Mouse (Mus musculus): ENCODE results near the gene Aplf. TPM values are rescaled to one million over a fixed set of nuclear protein-coding genes. Genes with fewer than 3 reads are reported as not detected.

Gene Aplf
- polyA plus RNA-seq, 2 experiments = 9.5 to 16.5 TPM

DNA sequence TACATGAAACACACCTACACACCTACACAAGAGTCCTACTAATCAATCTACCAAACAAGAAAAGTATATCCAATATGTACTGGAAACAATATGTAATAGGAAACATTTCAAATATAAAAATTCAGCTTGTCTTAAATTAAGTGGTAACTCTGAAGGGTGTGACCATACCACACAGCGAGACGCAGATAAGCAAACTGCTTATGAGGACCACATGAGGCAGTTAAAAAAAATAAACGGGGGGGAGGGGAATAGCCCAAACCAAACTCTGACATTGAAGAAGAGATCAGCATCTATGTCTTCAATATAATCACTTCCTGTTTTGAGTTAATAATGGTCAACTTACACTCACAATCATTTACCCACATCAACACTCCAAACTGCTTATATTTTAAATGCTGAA is 3.3 kb downstream of the Aplf start:
- H3K4me2 ChIP-seq (ENCODE audit: low read depth) = peak overlapping the region; percentile 70
- DNase-seq (ENCODE audit: low read depth in 3 of 3, low spot score in 3 of 3) (peak in 2 of 3 experiments; percentile 55 to 60), ATAC-seq (ENCODE audit: insufficient read depth) (no peak)
- no peaks in the 10 kb centered on the region for H3K27me3 ChIP-seq (ENCODE audit: control insufficient read depth, insufficient read depth, low read length)
- no peaks in the 10 kb centered on the region; the same call in 1 of the 2 replicates for H3K9me3 ChIP-seq (ENCODE audit: control insufficient read depth, low read length)
- WGBS (ENCODE audit: insufficient replicate concordance) = 3% methylated on average over 3 of the region's 3 CpGs
- H3K36me3 ChIP-seq (replicated peaks; ENCODE audit: control insufficient read depth, insufficient read depth, low read depth) = peaks cover 3% of the 10 kb centered on the region; the same call in 1 of the 2 replicates
- H3K4me1 ChIP-seq (replicated peaks; ENCODE audit: control insufficient read depth in 2 of 2, insufficient read depth in 2 of 2, low read length in 1 of 2) = peaks cover 32 to 34% of the 10 kb centered on the region in 2 experiments
- no peak for TF ChIP-seq CTCF (IDR thresholded peaks at IDR 0.05; ENCODE audit: low read depth)
- TF ChIP-seq EP300 (IDR thresholded peaks at IDR 0.05; ENCODE audit: low read depth) = peak; percentile 72
- H3K9ac ChIP-seq (replicated peaks) = peak overlapping the region; percentile 49
- H3K4me3 ChIP-seq (ENCODE audit: insufficient read depth in 1 of 2, low read depth in 2 of 2, low read length in 2 of 2) = peak overlapping the region in 1 of 2 experiments; percentile 25; a peak in 2 of 4 replicates
- H3K27ac ChIP-seq = peak overlapping the region; percentile 70

DNA sequence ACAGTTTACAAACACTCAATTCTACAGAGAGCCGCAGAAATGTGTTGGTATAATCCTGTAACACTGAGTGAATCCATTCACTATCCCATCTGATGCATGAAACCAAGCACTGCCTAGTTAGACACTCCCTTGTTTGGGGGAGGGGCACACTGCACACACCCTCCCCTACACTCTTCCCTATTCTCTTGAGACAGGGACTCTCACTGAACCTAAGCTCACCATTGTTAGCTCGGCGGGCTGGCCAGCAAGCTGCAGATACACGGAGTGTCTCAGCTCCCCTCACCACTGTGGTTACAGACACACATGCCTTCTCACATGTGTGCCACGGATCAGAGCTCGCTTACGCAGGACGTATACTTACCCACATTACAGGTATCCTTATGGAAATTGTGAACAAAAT is 4.2 kb downstream of the Aplf start:
- Histone ChIP-seq H3K4me3 (ENCODE audit: insufficient read depth in 1 of 2, low read depth in 2 of 2, low read length in 2 of 2) (no peak overlapping the region), H3K27ac (peak overlapping the region; percentile 70), H3K4me2 (ENCODE audit: low read depth) (peak overlapping the region; percentile 70), H3K9ac (replicated peaks) (peak overlapping the region; percentile 49), H3K27me3 (ENCODE audit: control insufficient read depth, insufficient read depth, low read length) (no peaks in the 10 kb centered on the region), H3K36me3 (replicated peaks; ENCODE audit: control insufficient read depth, insufficient read depth, low read depth) (peaks cover 3% of the 10 kb centered on the region; the same call in 1 of the 2 replicates), H3K9me3 (ENCODE audit: control insufficient read depth, low read length) (no peaks in the 10 kb centered on the region; the same call in 1 of the 2 replicates), H3K4me1 (replicated peaks; ENCODE audit: control insufficient read depth in 2 of 2, insufficient read depth in 2 of 2, low read length in 1 of 2) (peaks cover 29 to 32% of the 10 kb centered on the region in 2 experiments)
- WGBS (ENCODE audit: insufficient replicate concordance) = 66% methylated on average over 8 of the region's 8 CpGs
- DNase-seq (ENCODE audit: low read depth in 3 of 3, low spot score in 3 of 3) (no peak), ATAC-seq (ENCODE audit: insufficient read depth) (no peak)
- TF ChIP-seq EP300 (IDR thresholded peaks at IDR 0.05; ENCODE audit: low read depth) = no peak
- TF ChIP-seq CTCF (IDR thresholded peaks at IDR 0.05; ENCODE audit: low read depth) = no peak

DNA sequence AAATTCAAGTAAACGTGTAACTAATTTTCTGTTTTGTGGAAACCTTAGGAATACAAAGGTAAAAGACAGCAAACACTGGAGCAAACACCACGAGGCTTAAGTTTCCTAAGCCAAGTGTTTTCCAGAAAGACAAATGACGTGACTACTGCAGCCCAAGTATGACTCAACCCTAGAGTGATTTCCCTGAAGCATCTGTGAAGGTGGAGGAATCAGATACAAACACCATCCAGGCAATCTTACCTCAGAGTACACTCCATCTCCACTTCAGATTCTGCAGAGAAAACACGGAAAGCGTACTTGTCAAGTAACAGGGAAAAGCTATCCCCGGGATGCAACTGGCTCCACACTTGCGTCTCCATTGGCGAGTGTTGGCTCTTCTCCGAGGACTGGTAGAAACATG is 8.5 kb downstream of the Aplf start:
- Histone ChIP-seq H3K36me3 (replicated peaks; ENCODE audit: control insufficient read depth, insufficient read depth, low read depth) (peaks cover 3% of the 10 kb centered on the region; the same call in 1 of the 2 replicates), H3K9ac (replicated peaks) (no peak overlapping the region), H3K4me3 (ENCODE audit: insufficient read depth in 1 of 2, low read depth in 2 of 2, low read length in 2 of 2) (no peak overlapping the region), H3K27me3 (ENCODE audit: control insufficient read depth, insufficient read depth, low read length) (no peaks in the 10 kb centered on the region), H3K4me2 (ENCODE audit: low read depth) (no peak overlapping the region), H3K4me1 (replicated peaks; ENCODE audit: control insufficient read depth in 2 of 2, insufficient read depth in 2 of 2, low read length in 1 of 2) (peaks cover 26 to 31% of the 10 kb centered on the region in 2 experiments), H3K9me3 (ENCODE audit: control insufficient read depth, low read length) (no peaks in the 10 kb centered on the region; the same call in 1 of the 2 replicates), H3K27ac (no peak overlapping the region)
- DNase-seq (ENCODE audit: low read depth in 3 of 3, low spot score in 3 of 3) = no peak
- WGBS (ENCODE audit: insufficient replicate concordance) = 82% methylated on average over 9 of the region's 9 CpGs
- TF ChIP-seq CTCF (IDR thresholded peaks at IDR 0.05; ENCODE audit: low read depth) (no peak), EP300 (IDR thresholded peaks at IDR 0.05; ENCODE audit: low read depth) (no peak)
- ATAC-seq (ENCODE audit: insufficient read depth) = no peak

DNA sequence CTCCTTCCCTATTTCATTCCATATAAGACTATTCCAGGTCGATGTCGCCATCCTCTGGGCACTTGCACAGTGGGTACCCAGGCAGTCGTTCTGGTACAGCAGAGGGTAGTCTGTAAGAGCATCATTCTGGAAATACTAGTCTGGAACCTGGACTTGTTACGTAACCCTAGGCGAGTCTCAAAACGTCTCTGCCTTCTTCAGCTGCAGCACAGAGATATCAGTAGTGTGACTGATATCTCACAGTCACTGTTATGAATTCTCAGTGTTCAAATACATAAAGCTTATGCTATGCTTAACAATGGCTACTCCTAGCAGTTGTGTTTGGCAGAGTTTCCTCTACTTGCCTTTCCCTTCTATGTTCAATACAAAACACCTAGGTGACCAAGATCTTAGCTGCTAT is 9.8 kb downstream of the Aplf start:
- H3K36me3 ChIP-seq (replicated peaks; ENCODE audit: control insufficient read depth, insufficient read depth, low read depth) = peaks cover 9% of the 10 kb centered on the region
- peak overlapping the region; percentile 75 for H3K27ac ChIP-seq
- peak; percentile 85 for ATAC-seq (ENCODE audit: insufficient read depth)
- no peaks in the 10 kb centered on the region for H3K27me3 ChIP-seq (ENCODE audit: control insufficient read depth, insufficient read depth, low read length)
- DNase-seq (ENCODE audit: low read depth in 3 of 3, low spot score in 3 of 3) = peak; percentile 58 to 66 (median 65)
- TF ChIP-seq EP300 (IDR thresholded peaks at IDR 0.05; ENCODE audit: low read depth) (peak; percentile 86), CTCF (IDR thresholded peaks at IDR 0.05; ENCODE audit: low read depth) (0 out of 2 replicates have a peak, but pooled peaks have one; percentile 13)
- H3K4me3 ChIP-seq (ENCODE audit: insufficient read depth in 1 of 2, low read depth in 2 of 2, low read length in 2 of 2) = peak overlapping the region in 1 of 2 experiments; percentile 24; a peak in 1 of 4 replicates
- no peaks in the 10 kb centered on the region; the same call in 1 of the 2 replicates for H3K9me3 ChIP-seq (ENCODE audit: control insufficient read depth, low read length)
- peaks cover 15 to 22% of the 10 kb centered on the region in 2 experiments for H3K4me1 ChIP-seq (replicated peaks; ENCODE audit: control insufficient read depth in 2 of 2, insufficient read depth in 2 of 2, low read length in 1 of 2)
- 24% methylated on average over 6 of the region's 6 CpGs for WGBS (ENCODE audit: insufficient replicate concordance)
- H3K4me2 ChIP-seq (ENCODE audit: low read depth) = peak overlapping the region; percentile 46
- peak overlapping the region; percentile 50 for H3K9ac ChIP-seq (replicated peaks)

DNA sequence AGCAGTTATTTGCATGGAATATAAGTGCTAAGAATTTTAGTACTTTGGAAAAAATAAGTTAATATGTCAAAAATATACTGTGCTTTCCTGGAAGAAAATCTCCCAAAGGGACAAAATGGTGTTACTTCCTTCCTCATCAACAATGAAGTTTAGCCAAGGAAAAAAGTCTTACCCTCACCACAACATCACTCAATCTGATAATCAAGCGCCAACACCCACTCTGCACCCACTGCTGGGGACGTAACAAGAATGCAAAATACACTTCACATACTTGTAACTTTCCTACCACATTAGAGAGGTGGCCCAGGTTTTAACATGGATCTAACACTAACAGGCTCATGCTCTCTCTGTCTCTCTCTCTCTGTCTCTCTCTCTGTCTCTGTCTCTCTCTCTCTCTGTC is 10.3 kb downstream of the Aplf start:
- Histone ChIP-seq H3K4me3 (ENCODE audit: insufficient read depth in 1 of 2, low read depth in 2 of 2, low read length in 2 of 2) (no peak overlapping the region), H3K27me3 (ENCODE audit: control insufficient read depth, insufficient read depth, low read length) (no peaks in the 10 kb centered on the region), H3K9me3 (ENCODE audit: control insufficient read depth, low read length) (no peaks in the 10 kb centered on the region; the same call in 1 of the 2 replicates), H3K9ac (replicated peaks) (peak overlapping the region; percentile 50; the same call in 1 of the 2 replicates), H3K4me1 (replicated peaks; ENCODE audit: control insufficient read depth in 2 of 2, insufficient read depth in 2 of 2, low read length in 1 of 2) (peaks cover 15 to 22% of the 10 kb centered on the region in 2 experiments), H3K36me3 (replicated peaks; ENCODE audit: control insufficient read depth, insufficient read depth, low read depth) (peaks cover 9% of the 10 kb centered on the region), H3K27ac (peak overlapping the region; percentile 75), H3K4me2 (ENCODE audit: low read depth) (peak overlapping the region; percentile 46)
- TF ChIP-seq EP300 (IDR thresholded peaks at IDR 0.05; ENCODE audit: low read depth) = no peak
- TF ChIP-seq CTCF (IDR thresholded peaks at IDR 0.05; ENCODE audit: low read depth) = no peak
- DNase-seq (ENCODE audit: low read depth in 3 of 3, low spot score in 3 of 3) = no peak
- WGBS (ENCODE audit: insufficient replicate concordance) = 21% methylated on average over 2 of the region's 2 CpGs
- peak; percentile 68; the same call in 1 of the 2 replicates for ATAC-seq (ENCODE audit: insufficient read depth)
